Mouse (Mus musculus): ENCODE measurements around the gene Nprl2.

DNA sequence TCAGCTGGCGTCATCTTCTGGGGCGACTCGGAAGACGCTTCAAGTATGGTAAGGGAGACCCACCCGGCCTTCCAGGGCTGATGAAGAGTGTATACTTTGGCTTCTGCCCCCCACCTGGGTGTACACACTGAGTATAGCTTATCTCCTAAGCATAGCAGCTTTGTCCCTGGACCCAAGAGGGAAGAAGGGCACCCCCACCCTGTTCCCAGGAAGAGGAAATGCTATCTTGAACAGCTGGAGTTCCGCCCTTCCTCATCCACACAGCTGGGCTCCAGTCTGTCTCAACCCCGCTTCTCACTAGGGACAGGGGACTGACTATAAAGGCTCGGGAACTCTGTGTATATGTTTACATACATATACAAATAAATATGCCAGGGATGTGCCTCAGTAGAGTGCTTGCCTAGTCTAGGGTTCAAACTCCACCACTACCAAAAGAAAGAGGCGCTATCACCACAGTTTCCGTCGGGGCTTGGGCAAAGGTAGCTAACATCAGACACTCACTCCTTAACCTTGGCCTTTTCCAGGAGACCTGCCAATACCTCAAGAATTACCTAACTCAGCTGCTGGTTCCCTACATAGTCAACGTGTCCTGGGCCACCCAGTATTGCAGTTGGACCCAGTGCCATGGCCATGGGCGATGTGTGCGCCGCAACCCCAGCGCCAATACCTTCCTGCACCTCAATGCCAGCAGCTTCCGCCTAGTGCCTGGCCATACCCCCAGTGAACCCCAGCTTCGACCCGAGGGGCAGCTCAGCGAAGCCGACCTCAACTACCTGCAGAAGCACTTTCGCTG is 29.7 kb downstream of the Nprl2 start:
- TF ChIP-seq CTCF (IDR thresholded peaks at IDR 0.05; ENCODE audit: borderline replicate concordance, insufficient read depth, low read depth, low read length) (no peak), POLR2A (IDR thresholded peaks at IDR 0.05; ENCODE audit: borderline replicate concordance, insufficient read depth, low read length) (no peak)

All from cerebellum, adult 2 months (tissue).